Mouse (Mus musculus): ENCODE results near the gene Myo15b. TPM values are rescaled to one million over a fixed set of nuclear protein-coding genes. Genes with fewer than 3 reads are reported as not detected.

Gene Myo15b
- polyA plus RNA-seq, 1 experiment = 0.16 TPM

- Histone ChIP-seq H3K4me1 (ENCODE audit: control insufficient read depth, insufficient read depth, low read length) (0 out of 2 replicates have a peak, but pooled peaks cover 6% of the 10 kb centered on the region), H3K27me3 (ENCODE audit: control insufficient read depth, insufficient read depth, low read length) (no peaks in the 10 kb centered on the region), H3K4me3 (replicated peaks; ENCODE audit: insufficient read depth, low read depth, low read length) (no peak overlapping the region), H3K27ac (ENCODE audit: insufficient read depth, low read length) (no peak overlapping the region)
- TF ChIP-seq POLR2A (IDR thresholded peaks at IDR 0.05; ENCODE audit: borderline replicate concordance, insufficient read depth, low read length) = no peak
- peak; percentile 56 for TF ChIP-seq CTCF (IDR thresholded peaks at IDR 0.05; ENCODE audit: borderline replicate concordance, insufficient read depth, low read depth, low read length)
- no peak for DNase-seq
- WGBS = 32% methylated on average over 5 of the region's 5 CpGs
Measured at GRCm38 (mm10) chr11:115881002-115881401, 22.8 kb downstream of the Myo15b start.

GRCm38 (mm10) chr11:115883251-115883650 is 25.0 kb downstream of the Myo15b start:
- H3K27me3 ChIP-seq (ENCODE audit: control insufficient read depth, insufficient read depth, low read length) = no peaks in the 10 kb centered on the region
- no peak overlapping the region for H3K4me3 ChIP-seq (replicated peaks; ENCODE audit: insufficient read depth, low read depth, low read length)
- no peak for TF ChIP-seq CTCF (IDR thresholded peaks at IDR 0.05; ENCODE audit: borderline replicate concordance, insufficient read depth, low read depth, low read length)
- no peak for TF ChIP-seq POLR2A (IDR thresholded peaks at IDR 0.05; ENCODE audit: borderline replicate concordance, insufficient read depth, low read length)
- DNase-seq = no peak
- 0 out of 2 replicates have a peak, but pooled peaks cover 6% of the 10 kb centered on the region for H3K4me1 ChIP-seq (ENCODE audit: control insufficient read depth, insufficient read depth, low read length)
- H3K27ac ChIP-seq (ENCODE audit: insufficient read depth, low read length) = no peak overlapping the region
- 5% methylated on average over 17 of the region's 17 CpGs for WGBS

DNA sequence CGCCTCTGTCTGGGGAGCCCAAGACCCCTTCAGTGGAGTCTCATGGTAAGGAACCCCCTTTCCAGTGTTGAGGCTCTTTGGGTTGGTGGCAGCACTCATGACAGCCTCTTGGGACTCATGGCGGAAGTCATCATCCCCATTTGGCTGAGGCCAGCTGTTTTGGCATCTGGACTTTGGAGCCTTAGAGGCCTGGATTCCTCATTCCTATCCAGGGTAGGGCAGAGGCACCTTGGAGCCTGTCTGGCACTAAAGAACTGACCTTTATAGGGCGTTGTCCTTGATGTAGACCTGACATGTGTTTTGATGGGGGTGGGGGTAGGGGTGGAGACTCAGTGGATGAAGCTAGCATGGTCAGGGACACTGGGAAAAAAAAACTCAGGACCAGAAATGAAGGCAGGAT is 26.2 kb downstream of the Myo15b start:
- H3K27me3 ChIP-seq (ENCODE audit: control insufficient read depth, insufficient read depth, low read length) = no peaks in the 10 kb centered on the region
- H3K4me1 ChIP-seq (ENCODE audit: control insufficient read depth, insufficient read depth, low read length) = 0 out of 2 replicates have a peak, but pooled peaks cover 6% of the 10 kb centered on the region
- TF ChIP-seq CTCF (IDR thresholded peaks at IDR 0.05; ENCODE audit: borderline replicate concordance, insufficient read depth, low read depth, low read length) (no peak), POLR2A (IDR thresholded peaks at IDR 0.05; ENCODE audit: borderline replicate concordance, insufficient read depth, low read length) (no peak)
- H3K27ac ChIP-seq (ENCODE audit: insufficient read depth, low read length) = no peak overlapping the region
- no peak overlapping the region for H3K4me3 ChIP-seq (replicated peaks; ENCODE audit: insufficient read depth, low read depth, low read length)
- WGBS = 96% methylated on average over 3 of the region's 3 CpGs
- no peak for DNase-seq

GRCm38 (mm10) chr11:115885281-115885680 is 27.1 kb downstream of the Myo15b start:
- Histone ChIP-seq H3K27me3 (ENCODE audit: control insufficient read depth, insufficient read depth, low read length) (no peaks in the 10 kb centered on the region), H3K4me3 (replicated peaks; ENCODE audit: insufficient read depth, low read depth, low read length) (no peak overlapping the region), H3K4me1 (ENCODE audit: control insufficient read depth, insufficient read depth, low read length) (0 out of 2 replicates have a peak, but pooled peaks cover 6% of the 10 kb centered on the region), H3K27ac (ENCODE audit: insufficient read depth, low read length) (no peak overlapping the region)
- 77% methylated on average over 11 of the region's 11 CpGs for WGBS
- no peak for DNase-seq
- TF ChIP-seq POLR2A (IDR thresholded peaks at IDR 0.05; ENCODE audit: borderline replicate concordance, insufficient read depth, low read length) (no peak), CTCF (IDR thresholded peaks at IDR 0.05; ENCODE audit: borderline replicate concordance, insufficient read depth, low read depth, low read length) (no peak)

DNA sequence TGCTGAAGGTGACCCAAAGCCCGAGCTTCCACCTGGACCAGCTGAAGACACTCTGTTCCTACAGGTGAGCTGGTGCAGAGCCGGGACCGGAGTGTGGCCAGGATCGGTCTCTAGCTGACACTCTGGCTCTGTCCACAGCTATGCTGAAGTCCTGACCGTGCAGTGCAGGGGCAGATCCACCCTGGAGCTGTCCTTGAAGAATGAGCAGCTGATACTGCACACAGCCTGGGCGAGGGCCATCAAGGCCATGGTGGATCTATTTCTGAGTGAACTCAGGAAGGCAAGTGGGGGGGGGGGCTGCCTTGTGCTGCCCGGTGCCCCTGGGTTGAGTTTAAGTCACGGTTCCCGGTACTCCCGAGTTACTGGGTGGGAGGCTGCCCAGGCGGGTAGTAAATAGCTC is 28.2 kb downstream of the Myo15b start:
- 89% methylated on average over 11 of the region's 11 CpGs for WGBS
- DNase-seq = no peak
- TF ChIP-seq POLR2A (IDR thresholded peaks at IDR 0.05; ENCODE audit: borderline replicate concordance, insufficient read depth, low read length) (no peak), CTCF (IDR thresholded peaks at IDR 0.05; ENCODE audit: borderline replicate concordance, insufficient read depth, low read depth, low read length) (no peak)

DNA sequence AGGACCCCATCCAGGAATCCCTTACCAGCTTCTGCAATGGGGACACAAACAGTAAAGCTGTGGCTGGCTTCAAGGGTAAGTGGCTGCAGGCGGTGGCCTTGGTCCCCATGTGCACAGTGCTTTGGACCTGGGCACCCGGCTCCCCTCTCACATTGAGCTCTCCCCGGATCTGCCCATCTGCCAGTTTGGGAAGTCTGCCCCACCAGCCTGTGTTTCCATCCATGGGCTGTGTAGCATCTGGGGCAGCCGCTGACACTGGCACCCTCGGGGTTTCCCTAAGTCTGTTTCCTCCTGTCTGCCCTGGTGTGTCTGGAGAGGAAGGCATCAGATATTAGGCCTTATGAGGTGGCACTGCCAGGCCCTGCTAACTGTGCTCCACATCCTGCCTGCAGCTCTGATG is 29.8 kb downstream of the Myo15b start:
- Histone ChIP-seq H3K27me3 (ENCODE audit: control insufficient read depth, insufficient read depth, low read length) (no peaks in the 10 kb centered on the region), H3K4me3 (replicated peaks; ENCODE audit: insufficient read depth, low read depth, low read length) (no peak overlapping the region), H3K27ac (ENCODE audit: insufficient read depth, low read length) (no peak overlapping the region), H3K4me1 (ENCODE audit: control insufficient read depth, insufficient read depth, low read length) (0 out of 2 replicates have a peak, but pooled peaks cover 4% of the 10 kb centered on the region)
- TF ChIP-seq POLR2A (IDR thresholded peaks at IDR 0.05; ENCODE audit: borderline replicate concordance, insufficient read depth, low read length) (no peak), CTCF (IDR thresholded peaks at IDR 0.05; ENCODE audit: borderline replicate concordance, insufficient read depth, low read depth, low read length) (no peak)
- WGBS = 25% methylated on average over 5 of the region's 5 CpGs
- DNase-seq = no peak

More for the DNA sequence above, 28.2 kb downstream of the Myo15b start:
- no peak overlapping the region for H3K4me3 ChIP-seq (replicated peaks; ENCODE audit: insufficient read depth, low read depth, low read length)
- H3K27me3 ChIP-seq (ENCODE audit: control insufficient read depth, insufficient read depth, low read length) = no peaks in the 10 kb centered on the region
- H3K27ac ChIP-seq (ENCODE audit: insufficient read depth, low read length) = no peak overlapping the region
- 0 out of 2 replicates have a peak, but pooled peaks cover 6% of the 10 kb centered on the region for H3K4me1 ChIP-seq (ENCODE audit: control insufficient read depth, insufficient read depth, low read length)

DNA sequence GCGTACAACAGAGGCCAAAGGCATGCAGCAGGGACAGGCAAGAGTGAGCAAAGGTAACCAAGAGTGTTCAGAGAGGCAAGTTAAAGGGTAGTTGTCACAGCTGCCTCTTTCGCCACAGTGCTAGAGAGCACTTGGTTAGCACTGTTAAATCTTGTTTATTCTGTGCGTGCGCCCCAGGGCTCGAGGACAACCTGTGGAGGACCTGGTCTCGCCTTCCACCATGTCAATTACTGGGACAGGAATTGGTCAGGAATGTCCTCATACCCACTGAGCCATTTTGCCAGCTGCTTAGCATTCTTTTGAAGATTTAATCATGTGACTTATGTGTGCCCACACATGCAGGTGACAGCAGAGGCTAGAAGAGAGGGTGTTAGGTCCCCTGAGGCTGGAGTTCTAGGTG is 31.0 kb downstream of the Myo15b start:
- no peak for DNase-seq
- TF ChIP-seq CTCF (IDR thresholded peaks at IDR 0.05; ENCODE audit: borderline replicate concordance, insufficient read depth, low read depth, low read length) = no peak
- no peak for TF ChIP-seq POLR2A (IDR thresholded peaks at IDR 0.05; ENCODE audit: borderline replicate concordance, insufficient read depth, low read length)
- Histone ChIP-seq H3K4me3 (replicated peaks; ENCODE audit: insufficient read depth, low read depth, low read length) (no peak overlapping the region), H3K4me1 (ENCODE audit: control insufficient read depth, insufficient read depth, low read length) (no peaks in the 10 kb centered on the region), H3K27ac (ENCODE audit: insufficient read depth, low read length) (no peak overlapping the region), H3K27me3 (ENCODE audit: control insufficient read depth, insufficient read depth, low read length) (no peaks in the 10 kb centered on the region)
- 93% methylated on average over 6 of the region's 6 CpGs for WGBS

DNA sequence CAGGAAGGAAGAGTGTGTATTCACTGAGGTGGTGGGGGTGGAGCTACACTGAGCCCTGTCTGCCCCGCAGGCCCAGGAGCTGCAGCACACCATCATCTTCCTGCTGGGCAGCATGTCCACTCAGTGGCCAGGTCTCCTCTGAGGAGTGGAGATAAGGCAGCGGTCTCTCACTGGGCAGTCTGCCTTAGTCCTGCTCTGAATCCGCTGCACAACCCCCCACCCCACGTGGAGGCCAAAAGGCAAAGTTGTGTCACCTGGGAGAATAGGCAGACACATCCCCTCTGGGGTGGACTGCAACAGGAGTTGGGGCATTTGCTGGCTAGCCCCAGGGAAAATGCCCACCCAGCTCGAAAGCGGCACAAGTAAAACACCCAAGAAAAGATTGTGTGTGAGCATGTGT is 34.0 kb downstream of the Myo15b start:
- WGBS = 63% methylated on average over 6 of the region's 6 CpGs
- H3K4me3 ChIP-seq (replicated peaks; ENCODE audit: insufficient read depth, low read depth, low read length) = no peak overlapping the region
- no peak for DNase-seq
- no peak for TF ChIP-seq POLR2A (IDR thresholded peaks at IDR 0.05; ENCODE audit: borderline replicate concordance, insufficient read depth, low read length)
- TF ChIP-seq CTCF (IDR thresholded peaks at IDR 0.05; ENCODE audit: borderline replicate concordance, insufficient read depth, low read depth, low read length) = no peak
- H3K4me1 ChIP-seq (ENCODE audit: control insufficient read depth, insufficient read depth, low read length) = no peaks in the 10 kb centered on the region
- no peak overlapping the region for H3K27ac ChIP-seq (ENCODE audit: insufficient read depth, low read length)
- no peaks in the 10 kb centered on the region for H3K27me3 ChIP-seq (ENCODE audit: control insufficient read depth, insufficient read depth, low read length)
